Mouse (Mus musculus): ENCODE measurements around the gene Snrpf.
A peak's percentile ranks its signal among the peaks of the same experiment; 100 is the strongest.
"Not testable (repeated sequence)": the region's sequence is repeated elsewhere in the genome, so short reads cannot be mapped to it uniquely, and the experiment has no call there.

The Snrpf gene

GRCm38 (mm10) chr10:93577271-93577886 is 12.1 kb downstream of the Snrpf start:
- peak; percentile 65 for DNase-seq (ENCODE audit: low read depth, low spot score)

GRCm38 (mm10) chr10:93575960-93576359 is 13.5 kb downstream of the Snrpf start:
- DNase-seq (ENCODE audit: low read depth, low spot score): no peak

- no peak for DNase-seq (ENCODE audit: low read depth, low spot score)
Observed at GRCm38 (mm10) chr10:93574966-93575365, 14.5 kb downstream of the Snrpf start.

GRCm38 (mm10) chr10:93572209-93572608 is 17.3 kb downstream of the Snrpf start:
- no peak for DNase-seq (ENCODE audit: low read depth, low spot score)

- DNase-seq (ENCODE audit: low read depth, low spot score): no peak
Observed at GRCm38 (mm10) chr10:93568671-93569070, 20.8 kb downstream of the Snrpf start.

GRCm38 (mm10) chr10:93567841-93568566 is 21.5 kb downstream of the Snrpf start:
- no peak for DNase-seq (ENCODE audit: low read depth, low spot score)

- DNase-seq (ENCODE audit: low read depth, low spot score): no peak
Observed at GRCm38 (mm10) chr10:93567066-93567465, 22.4 kb downstream of the Snrpf start.

- no peak for DNase-seq (ENCODE audit: low read depth, low spot score)
Observed at GRCm38 (mm10) chr10:93564518-93565090, 24.9 kb downstream of the Snrpf start.

- no peak for DNase-seq (ENCODE audit: low read depth, low spot score)
Observed at GRCm38 (mm10) chr10:93559786-93560185, 29.7 kb downstream of the Snrpf start.

GRCm38 (mm10) chr10:93557971-93558370 is 31.5 kb downstream of the Snrpf start:
- not testable (repeated sequence) for DNase-seq (ENCODE audit: low read depth, low spot score)

- DNase-seq (ENCODE audit: low read depth, low spot score): no peak
Observed at GRCm38 (mm10) chr10:93552596-93552995, 36.9 kb downstream of the Snrpf start.

- DNase-seq (ENCODE audit: low read depth, low spot score): no peak
Observed at GRCm38 (mm10) chr10:93549821-93550220, 39.7 kb downstream of the Snrpf start.

GRCm38 (mm10) chr10:93548991-93549390 is 40.5 kb downstream of the Snrpf start:
- peak; percentile 61 for DNase-seq (ENCODE audit: low read depth, low spot score)

- DNase-seq (ENCODE audit: low read depth, low spot score): no peak
Observed at GRCm38 (mm10) chr10:93547741-93548270, 41.7 kb downstream of the Snrpf start.

GRCm38 (mm10) chr10:93544172-93544571 is 45.3 kb downstream of the Snrpf start:
- DNase-seq (ENCODE audit: low read depth, low spot score): no peak

- no peak for DNase-seq (ENCODE audit: low read depth, low spot score)
Observed at GRCm38 (mm10) chr10:93543176-93543575, 46.3 kb downstream of the Snrpf start.

GRCm38 (mm10) chr10:93542356-93542755 is 47.1 kb downstream of the Snrpf start:
- DNase-seq (ENCODE audit: low read depth, low spot score): no peak

GRCm38 (mm10) chr10:93541585-93541984 is 47.9 kb downstream of the Snrpf start:
- DNase-seq (ENCODE audit: low read depth, low spot score): no peak

- DNase-seq (ENCODE audit: low read depth, low spot score): no peak
Observed at GRCm38 (mm10) chr10:93540431-93541210, 48.9 kb downstream of the Snrpf start, which contains the start of gene Ccdc38. Gene Ccdc38 (plus strand): TSS chr10:93540632.

- DNase-seq (ENCODE audit: low read depth, low spot score): peak; percentile 51
Observed at GRCm38 (mm10) chr10:93539775-93540430, 49.6 kb downstream of the Snrpf start, which contains the start of gene Amdhd1. Gene Amdhd1 (minus strand): TSS chr10:93540033.

- DNase-seq (ENCODE audit: low read depth, low spot score): no peak
Observed at GRCm38 (mm10) chr10:93538818-93539217, 50.7 kb downstream of the Snrpf start.

Data from embryo, embryonic 11.5 days (tissue).